Mouse (Mus musculus): ENCODE data around the gene Frs2. TPM values are rescaled to one million over a fixed set of nuclear protein-coding genes. Genes with fewer than 3 reads are reported as not detected.

The Frs2 gene
- polyA plus RNA-seq, 1 experiment from 2014 or later: 7.7 TPM

DNA sequence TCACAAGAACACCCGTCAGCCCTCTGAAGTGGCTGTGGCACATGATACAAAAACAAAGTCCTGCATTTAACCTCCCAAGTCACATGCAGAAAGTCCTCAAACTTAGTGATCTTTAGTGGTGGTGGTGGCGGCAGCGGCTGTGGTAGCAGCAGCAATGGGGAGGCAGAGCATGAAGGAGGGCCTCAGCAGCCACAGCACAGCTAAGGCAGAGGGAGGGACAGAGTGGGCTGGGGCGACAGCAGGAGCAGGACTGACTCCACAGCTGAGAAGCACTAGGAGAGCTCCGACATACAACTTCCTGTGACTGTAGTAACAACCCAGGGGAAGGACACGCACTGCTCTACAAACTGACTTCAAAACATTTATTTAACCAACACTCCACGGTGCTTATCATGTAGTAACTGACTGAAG lies 29.9 kb downstream of the Frs2 start:
- ATAC-seq: no peak

DNA sequence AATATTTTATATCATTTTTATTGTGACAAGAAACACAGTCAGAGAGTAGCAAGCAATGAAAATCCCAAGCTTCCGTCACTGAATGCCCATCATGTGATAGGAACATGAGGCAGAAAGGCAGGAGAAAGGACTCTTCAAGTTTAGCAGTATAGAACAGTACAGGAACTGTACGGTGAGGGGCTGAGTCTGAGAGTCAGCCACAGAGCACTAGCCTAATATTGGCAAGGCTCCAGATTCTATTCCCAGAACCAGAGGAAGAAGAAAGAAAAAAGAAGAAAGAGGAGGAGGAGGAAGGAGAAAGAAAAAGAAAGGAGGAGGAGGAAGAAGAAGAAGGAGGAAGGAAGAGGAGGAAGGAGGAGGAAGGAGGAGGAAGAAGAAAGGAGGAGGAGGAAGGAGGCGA lies 32.7 kb downstream of the Frs2 start:
- Histone ChIP-seq H3K27ac (ENCODE audit: low read depth) (no peak overlapping the region), H3K4me3 (ENCODE audit: low read depth, low read length) (no peak overlapping the region), H3K27me3 (ENCODE audit: insufficient read depth, low read length) (no peaks in the 10 kb centered on the region), H3K36me3 (replicated peaks; ENCODE audit: insufficient read depth, low read length) (no peaks in the 10 kb centered on the region), H3K9ac (replicated peaks) (no peak overlapping the region), H3K9me3 (ENCODE audit: low read length) (no peaks in the 10 kb centered on the region), H3K4me2 (ENCODE audit: low read depth, low read length) (no peak overlapping the region), H3K4me1 (ENCODE audit: insufficient read depth) (peaks cover 47% of the 10 kb centered on the region)
- TF ChIP-seq EP300 (IDR thresholded peaks at IDR 0.05; ENCODE audit: low read depth) (no peak), CTCF (IDR thresholded peaks at IDR 0.05; ENCODE audit: low read depth) (no peak)
- no peak for DNase-seq
- ATAC-seq: no peak
- 74% methylated on average over 3 of the region's 3 CpGs for WGBS (ENCODE audit: insufficient replicate concordance)

More for the DNA sequence above, 29.9 kb downstream of the Frs2 start:
- Histone ChIP-seq H3K4me2 (ENCODE audit: low read depth, low read length) (no peak overlapping the region), H3K36me3 (replicated peaks; ENCODE audit: insufficient read depth, low read length) (no peaks in the 10 kb centered on the region), H3K9ac (replicated peaks) (no peak overlapping the region), H3K9me3 (ENCODE audit: low read length) (no peaks in the 10 kb centered on the region), H3K27me3 (ENCODE audit: insufficient read depth, low read length) (no peaks in the 10 kb centered on the region), H3K27ac (ENCODE audit: low read depth) (no peak overlapping the region), H3K4me3 (ENCODE audit: low read depth, low read length) (no peak overlapping the region), H3K4me1 (ENCODE audit: insufficient read depth) (peaks cover 37% of the 10 kb centered on the region)
- no peak for TF ChIP-seq EP300 (IDR thresholded peaks at IDR 0.05; ENCODE audit: low read depth)
- no peak for TF ChIP-seq CTCF (IDR thresholded peaks at IDR 0.05; ENCODE audit: low read depth)
- DNase-seq: no peak
- 42% methylated on average over 7 of the region's 7 CpGs for WGBS (ENCODE audit: insufficient replicate concordance)

DNA sequence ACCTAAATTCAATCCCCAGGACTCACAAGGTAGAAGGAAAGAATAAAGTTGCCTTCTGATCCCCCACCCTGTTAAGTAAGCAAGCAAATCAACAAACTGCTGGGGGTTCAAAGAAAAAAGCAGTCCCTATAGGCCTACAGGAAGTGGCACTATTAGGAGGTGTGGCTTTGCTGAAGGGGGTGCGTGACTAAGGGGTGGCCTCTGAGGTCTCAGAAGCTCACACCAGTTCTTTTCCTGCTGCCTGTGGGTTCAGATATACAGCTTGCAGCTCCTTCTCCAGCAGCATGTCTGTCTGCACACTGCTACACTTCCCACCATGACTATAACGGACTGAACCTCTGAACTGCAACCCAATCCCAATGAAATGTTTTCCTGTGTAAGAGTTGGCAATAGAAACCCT lies 35.8 kb downstream of the Frs2 start:
- Histone ChIP-seq H3K9ac (replicated peaks) (no peak overlapping the region), H3K27me3 (ENCODE audit: insufficient read depth, low read length) (no peaks in the 10 kb centered on the region), H3K4me2 (ENCODE audit: low read depth, low read length) (0 out of 2 replicates have a peak overlapping the region, but pooled peaks have one; percentile 4), H3K4me3 (ENCODE audit: low read depth, low read length) (no peak overlapping the region), H3K36me3 (replicated peaks; ENCODE audit: insufficient read depth, low read length) (no peaks in the 10 kb centered on the region), H3K9me3 (ENCODE audit: low read length) (no peaks in the 10 kb centered on the region), H3K27ac (ENCODE audit: low read depth) (peak overlapping the region; percentile 30), H3K4me1 (ENCODE audit: insufficient read depth) (peaks cover 49% of the 10 kb centered on the region)
- DNase-seq (peak; percentile 34), ATAC-seq (peak; percentile 62)
- 18% methylated on average over 2 of the region's 2 CpGs for WGBS (ENCODE audit: insufficient replicate concordance)
- no peak for TF ChIP-seq EP300 (IDR thresholded peaks at IDR 0.05; ENCODE audit: low read depth)
- TF ChIP-seq CTCF (IDR thresholded peaks at IDR 0.05; ENCODE audit: low read depth): no peak

DNA sequence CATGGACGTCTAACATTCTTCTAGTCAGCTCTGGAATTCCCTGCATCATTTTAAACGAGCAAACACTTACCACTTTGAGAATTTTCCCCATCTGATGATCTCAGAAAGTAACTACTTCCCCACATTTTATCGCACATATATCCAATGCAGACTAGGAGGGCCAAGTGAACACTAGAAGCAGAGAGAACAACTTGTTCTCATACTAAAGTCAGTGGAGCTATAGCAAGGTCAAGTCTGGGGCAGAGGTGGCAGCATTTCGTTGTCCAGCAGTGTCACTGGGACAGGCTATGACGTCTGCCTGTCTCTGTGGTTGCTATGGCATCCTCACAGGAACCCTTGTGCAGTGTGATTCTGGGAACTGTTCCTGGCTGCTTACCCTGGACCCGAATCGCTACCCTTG lies 36.9 kb downstream of the Frs2 start:
- ATAC-seq: peak; percentile 82
- no peaks in the 10 kb centered on the region for H3K27me3 ChIP-seq (ENCODE audit: insufficient read depth, low read length)
- H3K9ac ChIP-seq (replicated peaks): no peak overlapping the region
- H3K4me2 ChIP-seq (ENCODE audit: low read depth, low read length): no peak overlapping the region
- 54% methylated on average over 7 of the region's 7 CpGs for WGBS (ENCODE audit: insufficient replicate concordance)
- H3K4me3 ChIP-seq (ENCODE audit: low read depth, low read length): no peak overlapping the region
- DNase-seq: peak; percentile 45
- peaks cover 52% of the 10 kb centered on the region for H3K4me1 ChIP-seq (ENCODE audit: insufficient read depth)
- no peaks in the 10 kb centered on the region for H3K36me3 ChIP-seq (replicated peaks; ENCODE audit: insufficient read depth, low read length)
- peak overlapping the region; percentile 60 for H3K27ac ChIP-seq (ENCODE audit: low read depth)
- H3K9me3 ChIP-seq (ENCODE audit: low read length): no peaks in the 10 kb centered on the region
- TF ChIP-seq EP300 (IDR thresholded peaks at IDR 0.05; ENCODE audit: low read depth) (peak; percentile 40; the same call in 1 of the 2 replicates), CTCF (IDR thresholded peaks at IDR 0.05; ENCODE audit: low read depth) (no peak)

DNA sequence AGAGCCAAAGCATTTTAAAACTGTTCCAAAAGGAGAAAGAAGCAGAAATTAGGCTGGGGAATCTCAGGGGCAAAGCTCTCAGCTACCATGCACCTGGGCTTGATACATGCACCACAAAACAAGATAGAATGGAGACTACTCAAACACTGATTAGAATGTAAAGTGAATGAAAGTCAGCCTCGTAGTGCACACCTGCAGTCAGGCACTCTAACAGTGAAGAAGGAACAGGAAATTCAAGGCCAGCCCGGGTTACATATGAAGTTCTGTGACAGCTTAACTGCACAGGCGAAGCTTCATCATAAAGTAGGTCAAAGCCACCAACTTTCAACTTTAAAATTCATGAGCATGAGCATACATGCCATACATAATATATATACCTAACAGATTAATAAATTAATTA lies 38.1 kb downstream of the Frs2 start:
- Histone ChIP-seq H3K36me3 (replicated peaks; ENCODE audit: insufficient read depth, low read length) (no peaks in the 10 kb centered on the region), H3K27ac (ENCODE audit: low read depth) (0 out of 2 replicates have a peak overlapping the region, but pooled peaks have one; percentile 1), H3K9ac (replicated peaks) (no peak overlapping the region), H3K4me2 (ENCODE audit: low read depth, low read length) (no peak overlapping the region), H3K4me1 (ENCODE audit: insufficient read depth) (peaks cover 58% of the 10 kb centered on the region), H3K9me3 (ENCODE audit: low read length) (no peaks in the 10 kb centered on the region), H3K27me3 (ENCODE audit: insufficient read depth, low read length) (no peaks in the 10 kb centered on the region), H3K4me3 (ENCODE audit: low read depth, low read length) (no peak overlapping the region)
- 39% methylated on average over 3 of the region's 3 CpGs for whole genome bisulfite sequencing (ENCODE audit: insufficient replicate concordance)
- ATAC-seq (no peak), DNase-seq (no peak)
- no peak for TF ChIP-seq EP300 (IDR thresholded peaks at IDR 0.05; ENCODE audit: low read depth)
- TF ChIP-seq CTCF (IDR thresholded peaks at IDR 0.05; ENCODE audit: low read depth): no peak

DNA sequence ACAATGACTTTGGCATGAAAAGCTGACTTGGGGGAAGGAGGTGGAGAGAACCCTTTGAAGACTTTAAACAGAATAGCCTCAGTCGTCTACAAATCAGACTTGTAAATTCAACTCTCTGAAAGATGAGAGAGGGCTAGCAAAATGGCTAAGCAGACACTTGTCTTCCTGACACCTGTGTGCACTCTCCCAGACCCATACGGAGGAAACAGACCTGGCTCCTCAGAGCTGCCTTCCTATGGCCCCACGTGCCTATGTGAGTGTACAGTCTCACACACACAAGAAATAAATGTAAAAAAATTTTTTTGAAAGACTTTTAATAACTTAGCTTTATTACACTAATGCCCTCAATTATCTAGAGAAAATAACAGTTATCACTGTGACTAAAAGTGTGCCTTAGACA lies 41.6 kb downstream of the Frs2 start:
- ATAC-seq: 0 out of 2 replicates have a peak, but pooled peaks have one; percentile 11
- no peak for DNase-seq
- H3K27me3 ChIP-seq (ENCODE audit: insufficient read depth, low read length): no peaks in the 10 kb centered on the region
- H3K27ac ChIP-seq (ENCODE audit: low read depth): peak overlapping the region; percentile 69
- peaks cover 48% of the 10 kb centered on the region for H3K4me1 ChIP-seq (ENCODE audit: insufficient read depth)
- no peaks in the 10 kb centered on the region for H3K9me3 ChIP-seq (ENCODE audit: low read length)
- TF ChIP-seq CTCF (IDR thresholded peaks at IDR 0.05; ENCODE audit: low read depth) (no peak), EP300 (IDR thresholded peaks at IDR 0.05; ENCODE audit: low read depth) (no peak)
- no peaks in the 10 kb centered on the region for H3K36me3 ChIP-seq (replicated peaks; ENCODE audit: insufficient read depth, low read length)
- H3K9ac ChIP-seq (replicated peaks): peak overlapping the region; percentile 33
- peak overlapping the region; percentile 55 for H3K4me2 ChIP-seq (ENCODE audit: low read depth, low read length)
- H3K4me3 ChIP-seq (ENCODE audit: low read depth, low read length): no peak overlapping the region
- 27% methylated on average over 3 of the region's 3 CpGs for WGBS (ENCODE audit: insufficient replicate concordance)

Measured in liver, postnatal 0 days (tissue).